In genomic region chr5:38159634-38160413, GRCm38 (mm10) we compare ENCODE assay signal across 8 mouse cellular contexts. TPM values are rescaled to one million over a fixed set of nuclear protein-coding genes. Genes with fewer than 3 reads are reported as not detected.
A peak's percentile ranks its signal among the peaks of the same experiment; 100 is the strongest.
DNase-seq lines count a peak whose midpoint lies in the region; ATAC-seq and TF ChIP-seq lines count a peak whose summit lies in the region.

Nsg1 (minus strand) TSS chr5:38159907.

- no peak within 1 kb of the TSS for H3K27ac ChIP-seq in liver, adult 2 months (replicated peaks; ENCODE audit: insufficient read depth, low read depth, low read length)
- H3K27ac ChIP-seq in bone marrow, adult 2 months (ENCODE audit: control insufficient read depth, insufficient read depth, low read depth, low read length, poor library complexity): no peak within 1 kb of the TSS
- H3K27ac ChIP-seq in forebrain, embryonic 10.5 days: peak within 1 kb of the TSS; percentile 95
- peak within 1 kb of the TSS; percentile 68 for H3K27ac ChIP-seq in neural tube, embryonic 12.5 days

- peak within 1 kb of the TSS; percentile 78 for H3K4me3 ChIP-seq in liver, adult 2 months (ENCODE audit: insufficient read depth, low read depth, low read length)
- H3K4me3 ChIP-seq in bone marrow, adult 2 months (replicated peaks; ENCODE audit: control insufficient read depth, low read depth, low read length): peak within 1 kb of the TSS; percentile 17
- peak within 1 kb of the TSS; percentile 89 for H3K4me3 ChIP-seq in forebrain, embryonic 10.5 days
- H3K4me3 ChIP-seq in neural tube, embryonic 12.5 days: peak within 1 kb of the TSS; percentile 75

- H3K4me1 ChIP-seq in liver, adult 2 months (ENCODE audit: control insufficient read depth, insufficient read depth, low read length): 0 out of 2 replicates have a peak, but pooled peaks cover 2% of the 10 kb centered on the region
- no peaks in the 10 kb centered on the region for H3K4me1 ChIP-seq in bone marrow, adult 2 months (ENCODE audit: control insufficient read depth, insufficient read depth, low read length)
- H3K4me1 ChIP-seq in forebrain, embryonic 10.5 days: peaks cover 38% of the 10 kb centered on the region
- H3K4me1 ChIP-seq in neural tube, embryonic 12.5 days: peaks cover 34% of the 10 kb centered on the region

- H3K9ac ChIP-seq in liver, adult 2 months (ENCODE audit: low read depth, low read length): peak within 1 kb of the TSS; percentile 66
- H3K9ac ChIP-seq in neural tube, embryonic 12.5 days: peak within 1 kb of the TSS; percentile 95

- no peak for TF ChIP-seq CTCF in liver, adult 2 months (IDR thresholded peaks at IDR 0.05; ENCODE audit: low read depth, low read length)
- TF ChIP-seq CTCF in bone marrow, adult 2 months (IDR thresholded peaks at IDR 0.05; ENCODE audit: control insufficient read depth, insufficient read depth, low read length): no peak

- peaks cover 4% of the 10 kb centered on the region for H3K9me3 ChIP-seq in forebrain, embryonic 10.5 days
- no peaks in the 10 kb centered on the region for H3K9me3 ChIP-seq in neural tube, embryonic 12.5 days

- no peaks in the 10 kb centered on the region; the same call in 1 of the 2 replicates for H3K27me3 ChIP-seq in liver, adult 2 months (ENCODE audit: control insufficient read depth, insufficient read depth, low read length)
- peaks cover 66% of the 10 kb centered on the region for H3K27me3 ChIP-seq in forebrain, embryonic 10.5 days (ENCODE audit: poor library complexity, severe bottlenecking)
- peaks cover 15% of the 10 kb centered on the region for H3K27me3 ChIP-seq in neural tube, embryonic 12.5 days (replicated peaks)

- 13% methylated on average over 35 of the region's 35 CpGs for WGBS in liver, adult 2 months
- 17% methylated on average over 35 of the region's 35 CpGs for WGBS in bone marrow, adult 2 months
- 6% methylated on average over 35 of the region's 35 CpGs for WGBS in forebrain, embryonic 10.5 days
- WGBS in neural tube, embryonic 12.5 days: 8% methylated on average over 35 of the region's 35 CpGs

- no peak for DNase-seq in liver, adult 2 months (ENCODE audit: extremely low read depth, low read depth, low spot score)
- no peak for DNase-seq in liver
- peak; percentile 46 for DNase-seq in forebrain, embryonic 10.5 days (ENCODE audit: extremely low spot score, low spot score)
- no peak for DNase-seq in layer of hippocampus, postnatal 36 days
- no peak for DNase-seq in spleen, adult 12 weeks (ENCODE audit: low spot score)
- DNase-seq in right cerebral cortex, postnatal 14 days: no peak

- no peaks in the 10 kb centered on the region for H3K79me2 ChIP-seq in liver, adult 2 months (ENCODE audit: control insufficient read depth, insufficient read depth, low read length)

- peak; percentile 57 for ATAC-seq in neural tube, embryonic 12.5 days (ENCODE audit: low FRiP score, low read depth)

- peak within 1 kb of the TSS; percentile 77 for H3K4me2 ChIP-seq in neural tube, embryonic 12.5 days (replicated peaks)

- no peaks in the 10 kb centered on the region for H3K36me3 ChIP-seq in liver, adult 2 months (ENCODE audit: control insufficient read depth, insufficient read depth, low read length)
- H3K36me3 ChIP-seq in forebrain, embryonic 10.5 days (replicated peaks): peaks cover 29% of the 10 kb centered on the region
- peaks cover 26% of the 10 kb centered on the region for H3K36me3 ChIP-seq in neural tube, embryonic 12.5 days

- TF ChIP-seq POLR2A in liver, adult 2 months (IDR thresholded peaks at IDR 0.05; ENCODE audit: extremely low read depth, insufficient read depth, low read length): no peak
- TF ChIP-seq POLR2A in bone marrow, adult 2 months (IDR thresholded peaks at IDR 0.05; ENCODE audit: borderline replicate concordance, control insufficient read depth, low read depth, low read length): no peak

RNA-seq across cellular contexts. Expression of gene Nsg1, which starts in this region (rescaled TPM):
- total RNA-seq in liver, adult 2 months (2014; rRNA removed): 1.3 and 1.7 TPM in 2 replicates
- polyA plus RNA-seq in liver, adult 2 months (2012; rRNA removed): 1.1 and 1.9 TPM in 2 replicates
- 1.8 and 6.8 TPM in 2 replicates for polyA plus RNA-seq in bone marrow, adult 2 months (2011; ENCODE audit: insufficient read depth, insufficient read length, low replicate concordance, missing spikeins)
- polyA plus RNA-seq in forebrain, embryonic 10.5 days (2016; fragmentation: Nextera tagmentation; extraction: Ambion mirVana): 112 and 114 TPM in 2 replicates
- 100 to 1,000 TPM; 394 to 463 TPM for total RNA-seq in layer of hippocampus, postnatal 36 days (2021)
- 530 and 545 TPM in 2 replicates for polyA plus RNA-seq in neural tube, embryonic 12.5 days (2016; fragmentation: Nextera tagmentation; extraction: Ambion mirVana)

Comparison
In these comparisons a context has a peak if more than half of its experiments do, and no peak if none do; other contexts are left out.
1. RNA of gene Nsg1 (total RNA-seq): 394 to 463 TPM in layer of hippocampus, postnatal 36 days; 1.3 to 1.7 TPM in liver, adult 2 months; every median in the first group is over 100 times any median in the second.
2. RNA of gene Nsg1 (polyA plus RNA-seq): 530 to 545 TPM in neural tube, embryonic 12.5 days and 112 to 114 TPM in forebrain, embryonic 10.5 days; 1.8 to 6.8 TPM in bone marrow, adult 2 months and 1.1 to 1.9 TPM in liver, adult 2 months; every median in the first group is over 10 times any median in the second.
3. H3K27ac ChIP-seq: peak in forebrain, embryonic 10.5 days (single experiment) and neural tube, embryonic 12.5 days (single experiment); none in liver, adult 2 months (single experiment) and bone marrow, adult 2 months (single experiment).
4. H3K4me3 ChIP-seq: peak in every context shown above with its lines; median percentile 89 in forebrain, embryonic 10.5 days; 78 in liver, adult 2 months; 75 in neural tube, embryonic 12.5 days; 17 in bone marrow, adult 2 months.